Mouse (Mus musculus): ENCODE results near the gene Cplx2. TPM values are rescaled to one million over a fixed set of nuclear protein-coding genes. Genes with fewer than 3 reads are reported as not detected.

The Cplx2 gene
- polyA plus RNA-seq, 1 experiment, result 2.0 TPM

DNA sequence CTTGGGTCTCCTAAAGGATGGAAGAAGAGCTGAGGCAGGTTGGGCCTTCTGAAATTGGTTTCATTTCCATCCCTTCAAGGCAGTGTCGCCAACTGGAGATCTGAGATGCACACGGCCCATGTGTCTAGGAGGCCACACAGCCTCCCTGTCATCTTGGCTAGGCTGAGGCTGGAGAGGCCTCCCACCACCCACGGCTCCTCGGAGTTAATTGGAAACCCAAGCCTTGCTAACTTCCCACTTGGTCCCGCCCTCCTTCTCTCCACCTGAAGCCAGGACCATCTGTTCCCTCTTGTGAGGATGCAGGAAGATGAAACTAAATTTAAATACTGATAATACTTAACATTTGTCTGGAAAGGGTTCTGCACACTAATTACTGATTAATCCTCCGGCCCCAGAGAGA is 34.1 kb upstream of the Cplx2 start:
- no peak for TF ChIP-seq POLR2A (IDR thresholded peaks at IDR 0.05; ENCODE audit: insufficient read depth, low read length)
- TF ChIP-seq EP300 (IDR thresholded peaks at IDR 0.05; ENCODE audit: insufficient read depth, low read depth, low read length), result no peak
- TF ChIP-seq CTCF (IDR thresholded peaks at IDR 0.05; ENCODE audit: low read depth, low read length), result no peak
- no peaks in the 10 kb centered on the region for H3K27me3 ChIP-seq (ENCODE audit: control insufficient read depth, insufficient read depth, low read length, poor library complexity, severe bottlenecking)
- no peaks in the 10 kb centered on the region for H3K36me3 ChIP-seq (ENCODE audit: control insufficient read depth, insufficient read depth, low read length, poor library complexity, severe bottlenecking)
- H3K9me3 ChIP-seq (replicated peaks; ENCODE audit: control insufficient read depth, insufficient read depth, low read length, poor library complexity, severe bottlenecking), result no peaks in the 10 kb centered on the region
- no peak overlapping the region for H3K9ac ChIP-seq (ENCODE audit: low read depth, poor library complexity, severe bottlenecking)
- H3K4me1 ChIP-seq (ENCODE audit: control insufficient read depth, insufficient read depth, low read length), result no peaks in the 10 kb centered on the region
- H3K4me3 ChIP-seq (ENCODE audit: low read depth, low read length), result no peak overlapping the region
- no peak overlapping the region for H3K27ac ChIP-seq (ENCODE audit: insufficient read depth, low read length)

DNA sequence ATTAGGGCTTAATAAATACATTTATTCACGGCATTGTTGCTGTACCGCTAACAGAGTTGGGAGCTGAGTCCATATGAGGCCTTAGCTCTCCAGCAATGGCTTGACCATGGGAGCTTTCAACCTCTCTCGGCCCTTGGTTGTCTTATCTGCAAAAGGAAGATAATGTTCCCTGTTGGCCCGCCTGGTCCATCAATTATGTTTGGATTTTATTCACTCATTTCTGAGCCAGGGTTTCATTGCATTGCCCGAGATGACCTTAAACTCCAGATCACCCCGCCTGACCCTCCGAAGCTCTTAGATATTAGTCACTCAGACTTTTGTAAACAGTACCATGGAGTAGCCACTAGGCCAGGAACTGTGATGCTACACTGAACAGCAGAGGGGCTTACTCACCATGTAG is 33.6 kb upstream of the Cplx2 start:
- Histone ChIP-seq H3K4me1 (ENCODE audit: control insufficient read depth, insufficient read depth, low read length) (no peaks in the 10 kb centered on the region), H3K9me3 (replicated peaks; ENCODE audit: control insufficient read depth, insufficient read depth, low read length, poor library complexity, severe bottlenecking) (no peaks in the 10 kb centered on the region), H3K9ac (ENCODE audit: low read depth, poor library complexity, severe bottlenecking) (no peak overlapping the region), H3K36me3 (ENCODE audit: control insufficient read depth, insufficient read depth, low read length, poor library complexity, severe bottlenecking) (no peaks in the 10 kb centered on the region), H3K4me3 (ENCODE audit: low read depth, low read length) (no peak overlapping the region), H3K27me3 (ENCODE audit: control insufficient read depth, insufficient read depth, low read length, poor library complexity, severe bottlenecking) (no peaks in the 10 kb centered on the region), H3K27ac (ENCODE audit: insufficient read depth, low read length) (no peak overlapping the region)
- TF ChIP-seq EP300 (IDR thresholded peaks at IDR 0.05; ENCODE audit: insufficient read depth, low read depth, low read length), result no peak

DNA sequence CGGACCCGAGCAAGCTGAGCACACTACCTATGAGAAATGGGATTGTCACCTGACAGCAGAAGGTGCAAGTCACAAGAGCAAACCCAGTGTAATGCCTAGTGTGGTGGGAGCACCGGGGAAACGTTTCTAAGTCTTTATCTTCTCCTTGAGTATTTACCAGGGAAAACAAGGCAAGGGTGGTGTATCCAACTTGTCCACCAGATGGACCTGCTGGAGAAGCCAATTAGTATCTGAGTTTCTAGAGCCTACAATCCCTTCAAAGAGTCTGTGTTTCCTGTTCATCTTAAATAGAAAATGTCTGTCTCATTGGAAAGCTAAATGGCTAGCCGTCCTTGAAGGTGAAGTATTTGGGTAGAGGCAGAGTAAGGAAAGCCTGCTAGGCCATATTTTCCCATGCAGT is 32.3 kb upstream of the Cplx2 start:
- H3K9ac ChIP-seq (ENCODE audit: low read depth, poor library complexity, severe bottlenecking), result no peak overlapping the region
- no peak overlapping the region for H3K27ac ChIP-seq (ENCODE audit: insufficient read depth, low read length)
- H3K9me3 ChIP-seq (replicated peaks; ENCODE audit: control insufficient read depth, insufficient read depth, low read length, poor library complexity, severe bottlenecking), result no peaks in the 10 kb centered on the region
- no peaks in the 10 kb centered on the region for H3K27me3 ChIP-seq (ENCODE audit: control insufficient read depth, insufficient read depth, low read length, poor library complexity, severe bottlenecking)
- H3K4me3 ChIP-seq (ENCODE audit: low read depth, low read length), result no peak overlapping the region
- H3K4me1 ChIP-seq (ENCODE audit: control insufficient read depth, insufficient read depth, low read length), result no peaks in the 10 kb centered on the region
- H3K36me3 ChIP-seq (ENCODE audit: control insufficient read depth, insufficient read depth, low read length, poor library complexity, severe bottlenecking), result no peaks in the 10 kb centered on the region
- no peak for TF ChIP-seq POLR2A (IDR thresholded peaks at IDR 0.05; ENCODE audit: insufficient read depth, low read length)
- TF ChIP-seq CTCF (IDR thresholded peaks at IDR 0.05; ENCODE audit: low read depth, low read length), result no peak
- TF ChIP-seq EP300 (IDR thresholded peaks at IDR 0.05; ENCODE audit: insufficient read depth, low read depth, low read length), result no peak

DNA sequence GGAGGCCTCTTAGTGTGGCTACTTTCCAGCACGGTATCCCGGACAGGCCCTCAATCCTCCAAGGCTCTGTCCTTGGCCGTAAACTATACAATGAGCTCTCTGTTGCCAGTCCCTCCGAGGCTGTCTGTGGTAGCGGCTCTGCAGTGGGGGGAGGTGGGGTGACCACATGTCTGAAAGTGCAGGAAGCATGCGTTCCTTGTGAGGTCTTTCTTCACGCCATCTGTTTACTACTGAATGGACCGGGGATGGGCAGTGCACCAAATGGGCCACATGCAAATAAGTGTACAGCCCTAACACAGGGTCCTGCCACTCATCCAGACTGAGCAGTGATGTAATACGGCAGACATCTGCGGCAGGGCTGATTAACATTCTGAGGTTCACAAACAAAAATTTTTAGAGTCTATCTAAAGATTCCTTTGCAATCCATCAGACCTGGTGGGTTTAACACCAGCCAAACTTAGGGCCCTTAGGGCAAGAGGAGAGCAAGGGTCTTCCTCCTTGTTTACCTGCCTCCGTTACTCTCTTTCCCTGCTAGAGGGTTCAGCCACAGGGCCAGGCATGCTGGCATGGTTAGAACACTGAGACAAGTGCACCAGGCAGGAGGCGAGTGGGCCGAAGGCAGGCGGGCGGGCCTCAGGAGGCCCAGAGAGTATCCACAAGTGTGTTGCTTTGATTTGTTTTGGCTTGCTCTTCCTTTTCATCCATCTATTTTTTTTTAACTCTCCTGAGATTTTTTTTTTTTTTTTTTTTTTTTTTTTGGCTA is 25.1 kb upstream of the Cplx2 start:
- H3K4me3 ChIP-seq (ENCODE audit: low read depth, low read length), result no peak overlapping the region
- H3K27me3 ChIP-seq (ENCODE audit: control insufficient read depth, insufficient read depth, low read length, poor library complexity, severe bottlenecking), result no peaks in the 10 kb centered on the region
- no peaks in the 10 kb centered on the region for H3K9me3 ChIP-seq (replicated peaks; ENCODE audit: control insufficient read depth, insufficient read depth, low read length, poor library complexity, severe bottlenecking)
- no peaks in the 10 kb centered on the region for H3K36me3 ChIP-seq (ENCODE audit: control insufficient read depth, insufficient read depth, low read length, poor library complexity, severe bottlenecking)
- no peak overlapping the region for H3K9ac ChIP-seq (ENCODE audit: low read depth, poor library complexity, severe bottlenecking)
- no peak for TF ChIP-seq EP300 (IDR thresholded peaks at IDR 0.05; ENCODE audit: insufficient read depth, low read depth, low read length)
- TF ChIP-seq POLR2A (IDR thresholded peaks at IDR 0.05; ENCODE audit: insufficient read depth, low read length), result no peak
- no peak for TF ChIP-seq CTCF (IDR thresholded peaks at IDR 0.05; ENCODE audit: low read depth, low read length)
- H3K27ac ChIP-seq (ENCODE audit: insufficient read depth, low read length), result no peak overlapping the region
- H3K4me1 ChIP-seq (ENCODE audit: control insufficient read depth, insufficient read depth, low read length), result no peaks in the 10 kb centered on the region

DNA sequence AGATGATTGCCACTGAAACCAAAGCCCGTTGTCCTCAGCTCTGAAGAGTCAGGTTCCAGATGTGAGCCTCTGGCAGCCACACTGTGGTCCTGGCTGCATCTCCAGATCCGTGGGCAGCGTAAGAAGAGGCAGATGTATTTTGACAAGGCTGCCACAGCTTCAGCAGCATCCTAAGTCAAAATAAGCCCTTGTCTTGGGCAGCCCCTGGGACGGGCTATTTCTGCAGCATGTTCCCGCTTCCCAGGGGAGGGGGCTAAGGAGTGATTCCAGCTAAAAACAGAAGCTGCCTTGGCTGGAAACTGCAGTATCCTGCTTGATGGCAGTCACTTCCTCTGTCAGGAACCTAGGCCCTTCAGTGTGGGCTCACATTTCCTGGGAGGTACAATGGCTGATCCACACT is 23.1 kb upstream of the Cplx2 start:
- Histone ChIP-seq H3K9me3 (replicated peaks; ENCODE audit: control insufficient read depth, insufficient read depth, low read length, poor library complexity, severe bottlenecking) (no peaks in the 10 kb centered on the region), H3K9ac (ENCODE audit: low read depth, poor library complexity, severe bottlenecking) (no peak overlapping the region), H3K4me1 (ENCODE audit: control insufficient read depth, insufficient read depth, low read length) (no peaks in the 10 kb centered on the region), H3K36me3 (ENCODE audit: control insufficient read depth, insufficient read depth, low read length, poor library complexity, severe bottlenecking) (no peaks in the 10 kb centered on the region), H3K27me3 (ENCODE audit: control insufficient read depth, insufficient read depth, low read length, poor library complexity, severe bottlenecking) (no peaks in the 10 kb centered on the region), H3K27ac (ENCODE audit: insufficient read depth, low read length) (no peak overlapping the region), H3K4me3 (ENCODE audit: low read depth, low read length) (no peak overlapping the region)
- TF ChIP-seq CTCF (IDR thresholded peaks at IDR 0.05; ENCODE audit: low read depth, low read length) (no peak), POLR2A (IDR thresholded peaks at IDR 0.05; ENCODE audit: insufficient read depth, low read length) (no peak), EP300 (IDR thresholded peaks at IDR 0.05; ENCODE audit: insufficient read depth, low read depth, low read length) (no peak)

DNA sequence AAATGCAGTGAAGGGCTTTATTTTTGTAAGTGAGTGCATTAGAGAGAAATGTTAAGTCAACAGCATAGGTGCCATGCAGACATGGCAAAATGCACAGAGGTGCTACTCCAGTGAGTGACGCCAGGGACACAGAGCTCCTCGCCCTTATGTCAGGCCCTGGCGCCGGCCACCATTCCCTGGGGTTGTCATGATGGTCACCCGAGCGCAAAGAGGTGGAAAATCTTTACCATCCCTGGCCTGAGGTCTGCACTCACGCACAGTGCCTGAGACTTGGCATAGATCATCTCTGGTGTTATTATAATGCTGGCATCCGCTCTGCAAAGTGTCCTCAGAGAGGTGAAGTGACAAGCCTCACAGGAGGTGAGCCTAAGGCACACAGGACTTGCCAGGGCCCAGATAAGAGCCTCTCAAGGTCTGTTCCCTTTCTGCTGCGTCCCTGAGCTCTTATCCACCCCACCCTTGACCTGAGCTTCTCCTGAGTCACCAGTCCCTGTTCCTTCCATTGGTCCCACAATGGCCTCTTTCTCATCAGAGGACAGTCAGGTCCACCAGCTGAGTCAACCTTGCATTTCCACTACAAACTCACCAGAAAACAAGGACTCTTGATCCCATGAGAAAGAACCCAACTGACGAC is 21.9 kb upstream of the Cplx2 start:
- no peak overlapping the region for H3K27ac ChIP-seq (ENCODE audit: insufficient read depth, low read length)
- no peaks in the 10 kb centered on the region for H3K4me1 ChIP-seq (ENCODE audit: control insufficient read depth, insufficient read depth, low read length)
- H3K9ac ChIP-seq (ENCODE audit: low read depth, poor library complexity, severe bottlenecking), result no peak overlapping the region
- H3K9me3 ChIP-seq (replicated peaks; ENCODE audit: control insufficient read depth, insufficient read depth, low read length, poor library complexity, severe bottlenecking), result no peaks in the 10 kb centered on the region
- no peaks in the 10 kb centered on the region for H3K36me3 ChIP-seq (ENCODE audit: control insufficient read depth, insufficient read depth, low read length, poor library complexity, severe bottlenecking)
- TF ChIP-seq EP300 (IDR thresholded peaks at IDR 0.05; ENCODE audit: insufficient read depth, low read depth, low read length), result no peak
- no peak for TF ChIP-seq CTCF (IDR thresholded peaks at IDR 0.05; ENCODE audit: low read depth, low read length)
- TF ChIP-seq POLR2A (IDR thresholded peaks at IDR 0.05; ENCODE audit: insufficient read depth, low read length), result no peak
- no peak overlapping the region for H3K4me3 ChIP-seq (ENCODE audit: low read depth, low read length)
- no peaks in the 10 kb centered on the region for H3K27me3 ChIP-seq (ENCODE audit: control insufficient read depth, insufficient read depth, low read length, poor library complexity, severe bottlenecking)
